Mouse (Mus musculus): ENCODE data around the gene Gm49368.
"Not testable (repeated sequence)": the region's sequence is repeated elsewhere in the genome, so short reads cannot be mapped to it uniquely, and the experiment has no call there.

The Gm49368 gene

GRCm38 (mm10) chr7:128062456-128062855, at the start of gene Gm49368, which contains the start of gene Itgam:
TSS of gene Gm49368 (plus strand) at chr7:128062683.
TSS of gene Itgam (plus strand) at chr7:128062640.
- DNase-seq (ENCODE audit: low spot score in 2 of 2): no peak

GRCm38 (mm10) chr7:128013116-128013515, 49.4 kb upstream of the Gm49368 start:
- DNase-seq (ENCODE audit: low spot score in 2 of 2): no peak

GRCm38 (mm10) chr7:128016134-128016533, 46.3 kb upstream of the Gm49368 start:
- not testable (repeated sequence) for DNase-seq (ENCODE audit: low spot score in 2 of 2)

GRCm38 (mm10) chr7:128016650-128017049, 45.8 kb upstream of the Gm49368 start:
- no peak for DNase-seq (ENCODE audit: low spot score in 2 of 2)

- DNase-seq (ENCODE audit: low spot score in 2 of 2): no peak
Measured at GRCm38 (mm10) chr7:128018275-128018674, 44.2 kb upstream of the Gm49368 start.

- DNase-seq (ENCODE audit: low spot score in 2 of 2): no peak
Measured at GRCm38 (mm10) chr7:128019187-128019586, 43.3 kb upstream of the Gm49368 start.

GRCm38 (mm10) chr7:128022974-128023373, 39.5 kb upstream of the Gm49368 start:
- no peak for DNase-seq (ENCODE audit: low spot score in 2 of 2)

GRCm38 (mm10) chr7:128023565-128023964, 38.9 kb upstream of the Gm49368 start:
- DNase-seq (ENCODE audit: low spot score in 2 of 2): no peak

GRCm38 (mm10) chr7:128024364-128024763, 38.1 kb upstream of the Gm49368 start:
- DNase-seq (ENCODE audit: low spot score in 2 of 2): no peak

GRCm38 (mm10) chr7:128024932-128025331, 37.6 kb upstream of the Gm49368 start:
- DNase-seq (ENCODE audit: low spot score in 2 of 2): no peak

GRCm38 (mm10) chr7:128025381-128025780, 37.1 kb upstream of the Gm49368 start:
- DNase-seq (ENCODE audit: low spot score in 2 of 2): peak in 1 of 2 experiments; percentile 45

- no peak for DNase-seq (ENCODE audit: low spot score in 2 of 2)
Measured at GRCm38 (mm10) chr7:128031403-128031976, 31.0 kb upstream of the Gm49368 start.

- no peak for DNase-seq (ENCODE audit: low spot score in 2 of 2)
Measured at GRCm38 (mm10) chr7:128032290-128032988, 30.0 kb upstream of the Gm49368 start.

GRCm38 (mm10) chr7:128032989-128033293, 29.5 kb upstream of the Gm49368 start:
- no peak for DNase-seq (ENCODE audit: low spot score in 2 of 2)

GRCm38 (mm10) chr7:128033616-128034015, 28.9 kb upstream of the Gm49368 start:
- DNase-seq (ENCODE audit: low spot score in 2 of 2): no peak

GRCm38 (mm10) chr7:128042161-128042820, 20.2 kb upstream of the Gm49368 start:
- DNase-seq (ENCODE audit: low spot score in 2 of 2): not testable (repeated sequence)

- no peak for DNase-seq (ENCODE audit: low spot score in 2 of 2)
Measured at GRCm38 (mm10) chr7:128044142-128044785, 18.2 kb upstream of the Gm49368 start.

GRCm38 (mm10) chr7:128045640-128046039, 16.8 kb upstream of the Gm49368 start:
- DNase-seq (ENCODE audit: low spot score in 2 of 2): no peak

GRCm38 (mm10) chr7:128048819-128049218, 13.7 kb upstream of the Gm49368 start:
- DNase-seq (ENCODE audit: low spot score in 2 of 2): no peak

GRCm38 (mm10) chr7:128049254-128049653, 13.2 kb upstream of the Gm49368 start:
- DNase-seq (ENCODE audit: low spot score in 2 of 2): no peak

GRCm38 (mm10) chr7:128050739-128051138, 11.7 kb upstream of the Gm49368 start:
- no peak for DNase-seq (ENCODE audit: low spot score in 2 of 2)

- no peak for DNase-seq (ENCODE audit: low spot score in 2 of 2)
Measured at GRCm38 (mm10) chr7:128053061-128053460, 9.4 kb upstream of the Gm49368 start.
